Mouse (Mus musculus) heart, adult 8-10 months (tissue): Measurements from ENCODE around the gene Rnaset2b. TPM values are rescaled to one million over a fixed set of nuclear protein-coding genes. Genes with fewer than 3 reads are reported as not detected.
"Not testable (repeated sequence)": the region's sequence is repeated elsewhere in the genome, so short reads cannot be mapped to it uniquely, and the experiment has no call there.

Experiments
- DNase-seq: peaks from one replicate; pipeline ENCODE4 v3.0.0; 2022; ENCODE audit warnings: low spot score
- total RNA-seq, 4 experiments: library from RNA; stranded (reverse); gene quantifications; 2 replicates each; pipeline ENCODE4 v1.2.4; 2022

Rnaset2b gene
- total RNA-seq, 4 experiments from 2014 or later: 180 to 197 (median 191) TPM

DNA sequence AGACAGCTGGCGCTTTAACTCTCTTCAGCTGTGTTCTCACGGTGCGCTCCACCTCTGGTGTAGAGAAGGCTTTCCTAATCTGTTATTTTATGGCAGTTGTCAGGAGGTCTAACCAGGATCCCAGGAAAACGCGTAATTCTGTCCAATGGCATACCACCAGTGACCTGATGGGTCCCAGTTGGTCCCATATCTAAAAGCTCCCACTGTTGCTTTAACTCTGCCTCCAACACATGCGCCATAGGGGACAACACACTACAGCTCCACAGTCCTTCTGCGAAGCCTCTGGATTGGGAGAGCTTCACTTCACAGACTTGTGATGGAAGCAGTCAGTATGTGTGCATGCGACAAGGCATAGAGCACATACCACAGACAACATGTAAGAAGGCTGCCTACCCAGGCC is 9.7 kb downstream of the Rnaset2b start:
- DNase-seq: not testable (repeated sequence)

- DNase-seq: not testable (repeated sequence)
These were observed 15.7 kb downstream of the Rnaset2b start for GRCm38 (mm10) chr17:6986118-6986517.

DNA sequence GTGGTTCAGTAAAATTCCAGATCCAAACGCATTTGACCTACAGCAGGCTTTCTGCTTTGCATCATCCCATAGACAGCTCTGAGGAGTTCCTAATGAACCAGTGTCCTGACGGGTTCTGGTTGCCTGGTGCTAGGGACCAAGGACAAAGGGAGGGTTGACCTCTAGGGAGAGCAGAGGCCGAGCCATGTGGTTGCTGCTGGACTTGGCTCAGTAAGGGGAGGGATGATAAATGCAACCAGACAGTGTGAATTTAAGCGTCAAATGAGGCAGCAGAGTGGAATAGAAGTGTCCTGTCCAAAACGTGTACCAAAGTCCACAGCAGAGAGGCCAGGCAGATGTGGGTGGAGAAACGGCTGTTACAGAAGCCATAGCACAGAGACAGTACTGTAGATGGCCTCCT is 25.1 kb downstream of the Rnaset2b start:
- not testable (repeated sequence) for DNase-seq

DNA sequence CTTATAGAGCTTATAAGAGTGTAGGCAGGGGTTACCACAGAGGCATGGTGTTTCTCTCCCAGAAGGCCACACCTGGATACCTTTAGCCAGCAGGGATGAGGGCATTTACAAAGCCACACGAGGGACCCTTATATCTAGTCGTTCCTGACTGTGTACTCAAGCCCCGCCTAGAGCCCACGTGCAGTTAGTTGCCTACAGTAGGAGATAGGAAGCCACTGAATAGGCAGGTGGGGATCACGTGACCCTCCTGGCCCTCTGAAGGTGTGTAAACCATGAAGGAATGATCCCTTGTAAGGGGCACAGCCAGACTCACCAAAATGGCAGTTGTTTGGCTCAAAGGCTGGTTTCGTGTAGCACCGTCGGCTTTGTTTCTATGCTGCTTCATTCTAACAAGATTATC is 26.4 kb downstream of the Rnaset2b start:
- DNase-seq: not testable (repeated sequence)

GRCm38 (mm10) chr17:6997778-6998490 is 27.5 kb downstream of the Rnaset2b start:
- not testable (repeated sequence) for DNase-seq

DNA sequence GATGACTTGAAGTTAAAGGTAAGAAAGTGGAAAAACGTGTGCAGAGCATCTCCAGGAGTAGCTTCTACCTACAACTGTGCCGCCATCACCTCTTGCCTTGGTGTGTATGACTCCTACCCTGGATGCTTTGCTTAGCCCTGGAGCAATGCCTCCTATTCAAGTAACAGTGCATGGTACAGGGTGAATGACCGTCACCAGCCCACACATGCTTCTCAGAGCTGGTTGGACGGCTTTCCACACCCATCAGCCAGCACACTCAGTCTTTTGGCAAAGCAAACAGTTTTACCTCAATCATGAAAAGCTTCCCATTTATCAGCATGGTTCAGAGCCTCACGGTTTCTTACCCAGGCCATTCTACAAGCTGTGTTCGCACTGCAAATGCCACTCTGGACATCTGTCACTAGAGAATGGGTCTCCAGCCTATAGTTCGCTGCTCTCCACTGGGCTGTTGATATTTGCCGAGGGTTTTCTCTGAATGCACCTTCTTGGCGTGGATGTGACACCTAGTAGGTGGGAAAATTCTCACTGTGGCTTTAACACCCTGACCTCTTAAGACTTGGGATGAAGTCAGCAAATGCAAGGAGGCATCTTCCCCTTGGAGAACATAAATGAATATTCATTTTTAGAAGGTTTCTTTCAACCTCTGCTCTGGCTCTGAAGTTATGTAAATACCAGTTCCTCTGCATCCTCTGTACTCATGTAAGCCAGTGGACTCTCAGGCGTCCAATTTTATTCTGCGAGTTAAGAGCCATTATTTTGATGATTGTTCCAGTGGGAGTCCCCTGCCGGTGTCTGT is 31.6 kb downstream of the Rnaset2b start:
- not testable (repeated sequence) for DNase-seq

DNA sequence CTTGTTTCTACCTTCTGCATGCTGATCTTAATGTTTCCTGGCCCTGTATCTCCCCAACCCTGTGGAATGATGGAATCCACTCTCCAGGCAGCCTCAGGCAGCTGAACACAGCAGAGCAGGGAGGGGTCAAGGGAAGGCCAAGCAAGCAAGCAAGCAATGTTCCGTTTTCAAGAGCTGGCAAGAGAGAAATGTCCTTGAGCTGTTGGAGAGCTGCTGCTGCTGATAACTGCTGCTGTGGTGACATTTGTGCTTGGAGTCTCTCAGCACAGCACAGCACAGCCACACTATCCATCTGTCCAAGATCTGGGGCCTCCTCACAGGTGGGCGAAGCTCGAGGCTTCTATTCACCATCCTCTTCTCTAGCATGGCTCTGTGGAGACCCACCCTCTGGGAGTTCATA is 33.0 kb downstream of the Rnaset2b start:
- DNase-seq: not testable (repeated sequence)

GRCm38 (mm10) chr17:7005646-7006045 is 35.2 kb downstream of the Rnaset2b start:
- not testable (repeated sequence) for DNase-seq

- not testable (repeated sequence) for DNase-seq
These were observed 38.5 kb downstream of the Rnaset2b start for GRCm38 (mm10) chr17:7008885-7009284.

DNA sequence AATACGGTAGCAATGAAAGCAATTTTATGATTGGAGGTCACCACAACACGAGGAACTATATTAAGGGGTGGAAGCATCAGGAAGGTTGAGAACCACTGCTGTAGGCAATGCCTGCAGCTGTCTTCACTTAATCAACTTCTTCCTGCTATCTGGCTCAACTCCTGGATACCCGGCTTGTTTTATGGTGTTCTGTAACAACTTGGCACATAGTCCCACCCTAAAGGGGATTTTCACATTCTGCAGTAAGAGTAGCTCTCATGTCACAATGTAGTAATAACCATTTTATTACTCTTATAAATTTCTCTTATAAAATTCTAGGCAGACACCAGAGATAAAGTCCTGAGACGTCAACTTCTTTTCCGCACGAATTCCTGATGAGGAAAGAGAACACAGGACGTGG is 39.0 kb downstream of the Rnaset2b start:
- DNase-seq: not testable (repeated sequence)

- not testable (repeated sequence) for DNase-seq
These were observed 39.5 kb downstream of the Rnaset2b start for GRCm38 (mm10) chr17:7009901-7010300.

GRCm38 (mm10) chr17:7014190-7014589 is 43.8 kb downstream of the Rnaset2b start:
- not testable (repeated sequence) for DNase-seq

GRCm38 (mm10) chr17:7025257-7025656 is 54.8 kb downstream of the Rnaset2b start, which contains the start of gene Gm1604a:
Gene Gm1604a (plus strand): TSS chr17:7025568.
- not testable (repeated sequence) for DNase-seq

- not testable (repeated sequence) for DNase-seq
These were observed 55.4 kb downstream of the Rnaset2b start for GRCm38 (mm10) chr17:7025764-7026346.

DNA sequence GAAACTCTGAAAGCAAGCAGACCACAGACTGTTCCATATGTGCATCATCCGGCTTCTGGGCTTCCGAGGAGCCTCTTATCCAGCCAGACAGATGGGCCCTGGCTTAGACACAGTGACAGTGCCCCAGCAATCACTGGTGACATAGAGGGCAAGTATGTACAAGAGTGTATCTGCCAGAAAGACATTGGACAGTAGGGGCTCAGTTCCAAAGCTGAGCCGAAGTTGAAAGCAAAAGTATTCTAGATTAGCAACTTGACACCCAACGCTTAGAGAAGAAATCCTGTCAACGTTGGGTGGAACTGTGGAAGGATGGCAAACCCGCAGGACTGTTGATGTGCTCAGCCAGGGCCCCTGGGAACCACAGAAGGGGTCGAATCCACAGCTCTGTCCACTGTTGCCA is 59.8 kb downstream of the Rnaset2b start:
- DNase-seq: not testable (repeated sequence)

GRCm38 (mm10) chr17:7030622-7031174 is 60.3 kb downstream of the Rnaset2b start:
- DNase-seq: not testable (repeated sequence)

DNA sequence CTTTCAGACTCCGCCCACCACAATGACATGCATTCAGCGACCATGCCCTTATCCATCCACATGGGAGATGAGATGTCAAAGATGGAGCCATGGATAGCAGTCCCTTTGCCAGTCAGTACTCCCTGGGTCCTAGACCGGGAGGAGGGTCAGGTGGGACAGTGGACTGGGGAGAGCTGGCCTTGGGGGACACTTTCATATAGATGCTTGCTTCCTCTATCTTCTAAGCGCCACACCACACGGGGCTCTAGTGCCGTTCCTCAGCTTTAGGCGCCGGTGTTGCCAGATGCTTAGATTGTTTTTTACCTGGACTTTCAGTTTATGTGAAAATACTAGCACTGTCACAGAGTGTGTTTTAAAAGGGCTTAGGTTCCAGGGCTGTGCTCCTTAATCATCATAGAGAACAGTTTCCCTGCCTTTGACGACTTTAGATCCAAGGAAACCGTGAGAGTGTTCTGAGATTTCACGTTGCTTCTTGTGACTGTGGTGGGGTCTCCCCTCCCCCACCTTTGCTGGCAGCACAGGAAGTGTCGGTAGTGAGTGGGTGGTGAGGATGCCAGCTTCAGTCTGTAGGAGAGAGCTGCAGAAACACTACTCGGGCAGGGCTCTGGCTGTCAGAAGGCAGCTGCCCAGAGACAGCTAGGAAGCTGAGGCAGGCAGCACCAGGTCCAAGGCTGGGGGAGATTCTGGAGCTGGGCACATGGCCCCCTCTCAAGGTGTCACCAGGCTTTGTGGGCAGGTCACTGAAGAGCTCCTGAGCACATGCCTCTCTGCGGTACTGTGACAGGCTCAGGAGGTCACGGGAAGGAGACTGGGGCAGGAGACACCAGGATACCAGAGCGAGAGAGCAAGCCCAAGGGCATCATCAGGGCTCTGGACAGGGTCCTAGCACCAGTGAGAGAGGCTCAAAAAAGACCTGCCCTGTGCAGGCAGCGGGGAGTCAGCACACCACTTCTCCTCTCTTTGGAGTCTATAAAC is 63.0 kb downstream of the Rnaset2b start:
- not testable (repeated sequence) for DNase-seq
